Mouse (Mus musculus): ENCODE data around the gene 4930596D02Rik. TPM values are rescaled to one million over a fixed set of nuclear protein-coding genes. Genes with fewer than 3 reads are reported as not detected.

4930596D02Rik gene
- not detected in 2 replicates for polyA plus RNA-seq (2012)

DNA sequence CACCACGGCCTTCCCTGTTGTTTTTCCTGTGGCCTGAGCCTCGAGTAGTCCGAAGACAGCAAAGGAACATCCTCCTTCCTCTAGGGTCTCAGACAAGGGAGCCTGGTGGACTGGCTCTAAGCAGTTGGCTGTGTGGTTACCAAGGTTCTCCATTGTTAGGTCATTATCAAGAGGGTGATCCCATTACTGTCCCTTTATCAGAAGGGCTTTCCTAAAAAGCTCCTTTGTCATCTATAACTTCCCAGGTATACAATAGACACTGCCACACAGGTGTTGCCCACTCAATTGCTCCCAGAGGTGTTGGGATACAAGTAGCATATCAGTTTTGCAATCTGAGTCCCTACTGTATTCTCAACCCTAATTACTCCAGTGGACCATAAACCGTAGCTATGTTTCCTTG, at the start of gene 4930596D02Rik:
TSS of gene 4930596D02Rik (minus strand) at position 101 of the 400 bp plus-strand sequence.
- no peak for TF ChIP-seq GATA1 (IDR thresholded peaks at IDR 0.05; ENCODE audit: low read length)

GRCm38 (mm10) chr14:35853254-35853653, 41.5 kb upstream of the 4930596D02Rik start:
- no peak for TF ChIP-seq GATA1 (IDR thresholded peaks at IDR 0.05; ENCODE audit: low read length)

GRCm38 (mm10) chr14:35845271-35845670, 33.5 kb upstream of the 4930596D02Rik start:
- TF ChIP-seq GATA1 (IDR thresholded peaks at IDR 0.05; ENCODE audit: low read length), result no peak

DNA sequence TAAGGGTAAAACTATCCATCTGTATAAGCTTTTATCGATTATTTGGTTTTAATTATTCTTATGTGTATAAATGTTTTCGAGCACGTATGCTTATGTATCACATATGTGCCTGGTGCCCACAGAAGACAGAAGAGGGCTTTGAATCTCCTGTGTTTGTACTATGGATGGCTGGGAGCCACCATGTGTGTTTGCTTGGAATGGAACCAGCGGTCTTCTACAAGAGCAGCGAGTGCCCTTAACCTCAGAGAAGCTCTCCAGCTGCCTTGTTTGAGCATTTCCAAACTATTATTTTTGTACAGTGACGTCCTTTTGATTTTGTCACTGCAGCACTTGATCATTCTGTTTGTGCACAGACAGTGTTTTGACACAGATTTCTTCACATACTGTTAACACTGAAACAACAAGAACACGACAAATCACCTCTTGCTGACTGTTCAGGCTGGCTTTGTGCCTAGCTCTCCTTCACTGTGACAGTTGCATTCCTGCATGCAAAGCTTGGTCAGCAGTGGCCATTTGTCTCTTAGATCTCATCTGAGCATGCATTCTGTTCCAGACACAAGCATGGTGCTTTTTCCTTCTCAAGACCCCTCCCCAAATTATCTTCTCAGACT, 30.4 kb upstream of the 4930596D02Rik start:
- TF ChIP-seq GATA1 (IDR thresholded peaks at IDR 0.05; ENCODE audit: low read length), result no peak

GRCm38 (mm10) chr14:35792656-35793213, 19.0 kb downstream of the 4930596D02Rik start:
- TF ChIP-seq GATA1 (IDR thresholded peaks at IDR 0.05; ENCODE audit: low read length), result no peak

DNA sequence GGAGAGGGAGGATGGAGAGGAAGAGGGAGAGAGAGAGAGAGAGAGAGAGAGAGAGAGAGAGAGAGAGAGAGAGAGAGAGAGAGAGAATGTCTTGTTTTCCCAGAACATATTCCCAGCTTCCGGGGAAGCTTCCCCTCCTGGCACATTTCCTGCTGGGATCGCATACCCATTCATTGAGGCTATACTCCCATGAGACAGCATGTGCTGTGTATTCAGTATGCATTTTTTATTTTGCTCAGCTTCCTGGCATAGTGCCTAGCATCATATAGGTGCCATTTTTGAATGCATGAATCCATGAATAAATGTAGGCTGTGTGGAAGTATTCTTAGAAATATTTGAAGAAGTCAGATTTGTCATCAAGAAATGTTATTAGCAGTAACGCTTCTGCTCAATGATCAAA, 31.7 kb downstream of the 4930596D02Rik start:
- TF ChIP-seq GATA1 (IDR thresholded peaks at IDR 0.05; ENCODE audit: low read length), result no peak

DNA sequence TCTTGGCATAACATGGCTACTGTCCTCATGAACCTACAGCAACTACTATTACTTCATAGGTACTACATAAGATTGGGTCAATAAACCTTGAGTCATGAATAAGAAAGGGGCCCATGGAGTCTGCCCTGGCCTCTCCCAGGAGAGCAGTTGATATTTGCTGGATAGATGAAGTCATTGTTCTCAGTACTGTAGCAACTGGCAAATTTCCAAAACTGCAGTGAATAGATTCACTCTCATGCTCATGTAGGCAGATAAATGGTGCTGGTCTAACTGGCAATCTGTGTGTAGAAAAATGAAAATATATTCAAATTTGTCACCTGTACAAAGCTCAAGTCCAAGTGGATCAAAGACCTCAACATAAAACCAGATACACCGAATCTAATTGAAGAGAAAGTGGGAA, 38.5 kb downstream of the 4930596D02Rik start:
- TF ChIP-seq GATA1 (IDR thresholded peaks at IDR 0.05; ENCODE audit: low read length), result no peak

Measured in G1E-ER4 (cell line).